Mouse (Mus musculus) olfactory bulb, adult 2 months (tissue): ENCODE data around the gene Gm49661.

ENCODE experiments used
- CTCF ChIP-seq: fragments of 200-500 bp; IDR thresholded peaks from 2 replicates; pipeline ENCODE4 v1.5.1; 2012; ENCODE audit warnings: low read depth, mild to moderate bottlenecking, low read length, moderate library complexity; ENCODE audit not compliant: insufficient read depth
- POLR2A ChIP-seq: fragments of 200-500 bp; IDR thresholded peaks from 2 replicates; pipeline ENCODE4 v1.6.1; 2012; ENCODE audit warnings: mild to moderate bottlenecking, low read depth, low read length, moderate library complexity; ENCODE audit not compliant: insufficient read depth

- TF ChIP-seq POLR2A (no peak), CTCF (no peak)
These were observed 22.0 kb downstream of the Gm49661 start for GRCm38 (mm10) chr8:84947241-84947545.
